Mouse (Mus musculus) megakaryocyte progenitor cell, adult 5-6 weeks (primary cell): ENCODE data around the gene Cxcl16. TPM values are rescaled to one million over a fixed set of nuclear protein-coding genes. Genes with fewer than 3 reads are reported as not detected.
A peak's percentile ranks its signal among the peaks of the same experiment; 100 is the strongest.
"Not testable (repeated sequence)": the region's sequence is repeated elsewhere in the genome, so short reads cannot be mapped to it uniquely, and the experiment has no call there.

ENCODE experiments used
- ATAC-seq: replicated peaks from 2 replicates; pipeline ENCODE4 v1.8.0; 2016; ENCODE audit warnings: mild to moderate bottlenecking, moderate TSS enrichment, inconsistent platforms; ENCODE audit not compliant: poor library complexity
- total RNA-seq, 2 experiments: library from RNA; stranded (forward) in 1 of 2; stranded (reverse) in 1 of 2; fragments of 157-497, 149-512 nt in 1 of 2; fragments of 200-1000 nt in 1 of 2; gene quantifications; 2 replicates each; pipeline versions ENCODE4 v1.2.3 to v1.2.4; 2015 to 2017

Cxcl16 gene
- total RNA-seq (2015) = 0.29 and 0.67 TPM in 2 replicates
- total RNA-seq (2017) = 0.24 TPM in 1 of 2 replicates, not detected in the other

GRCm38 (mm10) chr11:70459601-70460101 is at the start of gene Cxcl16:
TSS of gene Cxcl16 (minus strand) at chr11:70459984.
- peak; percentile 31; the same call in 1 of the 2 replicates for ATAC-seq

- no peak for ATAC-seq
Measured at GRCm38 (mm10) chr11:70506962-70507515, 47.3 kb upstream of the Cxcl16 start.

GRCm38 (mm10) chr11:70506385-70506784 is 46.6 kb upstream of the Cxcl16 start:
- ATAC-seq = peak; percentile 87

GRCm38 (mm10) chr11:70504970-70505369 is 45.2 kb upstream of the Cxcl16 start, which contains the start of gene Tm4sf5:
TSS of gene Tm4sf5 (plus strand) at chr11:70505244.
- ATAC-seq = no peak

GRCm38 (mm10) chr11:70502018-70502417 is 42.2 kb upstream of the Cxcl16 start:
- ATAC-seq = no peak

GRCm38 (mm10) chr11:70500476-70500812 is 40.7 kb upstream of the Cxcl16 start:
- no peak for ATAC-seq

GRCm38 (mm10) chr11:70499566-70500475 is 40.0 kb upstream of the Cxcl16 start:
- 0 out of 2 replicates have a peak, but pooled peaks have one; percentile 29 for ATAC-seq

- ATAC-seq = peak; percentile 95
Measured at GRCm38 (mm10) chr11:70489684-70490083, 29.9 kb upstream of the Cxcl16 start.

- ATAC-seq = no peak
Measured at GRCm38 (mm10) chr11:70489138-70489537, 29.4 kb upstream of the Cxcl16 start.

GRCm38 (mm10) chr11:70487816-70488215 is 28.0 kb upstream of the Cxcl16 start:
- ATAC-seq = no peak

GRCm38 (mm10) chr11:70485498-70485897 is 25.7 kb upstream of the Cxcl16 start:
- no peak for ATAC-seq

- no peak for ATAC-seq
Measured at GRCm38 (mm10) chr11:70474872-70475534, 15.2 kb upstream of the Cxcl16 start.

- not testable (repeated sequence) for ATAC-seq
Measured at GRCm38 (mm10) chr11:70473291-70473690, 13.5 kb upstream of the Cxcl16 start.

- no peak for ATAC-seq
Measured at GRCm38 (mm10) chr11:70472716-70473115, 12.9 kb upstream of the Cxcl16 start.

GRCm38 (mm10) chr11:70469764-70470163 is 10.0 kb upstream of the Cxcl16 start:
- no peak for ATAC-seq

GRCm38 (mm10) chr11:70467902-70468619 is 8.3 kb upstream of the Cxcl16 start:
- no peak for ATAC-seq

- no peak for ATAC-seq
Measured at GRCm38 (mm10) chr11:70465824-70466223, 6.0 kb upstream of the Cxcl16 start.

- ATAC-seq = no peak
Measured at GRCm38 (mm10) chr11:70465211-70465610, 5.4 kb upstream of the Cxcl16 start.

GRCm38 (mm10) chr11:70463970-70464369 is 4.2 kb upstream of the Cxcl16 start:
- ATAC-seq = no peak

GRCm38 (mm10) chr11:70458688-70459600 is 840 bp downstream of the Cxcl16 start, which contains the start of gene Zmynd15:
TSS of gene Zmynd15 (plus strand) at chr11:70459433.
- ATAC-seq = no peak
